Mouse (Mus musculus) heart, embryonic 11.5 days (tissue): ENCODE measurements around the gene Snx29. TPM values are rescaled to one million over a fixed set of nuclear protein-coding genes. Genes with fewer than 3 reads are reported as not detected.

Experiments used
- ATAC-seq: fragments of 200-750 bp; cut with Nextera tagmentation; replicated peaks from 2 replicates; pipeline ENCODE4 v1.8.0; 2017; ENCODE audit warnings: moderate library complexity; ENCODE audit not compliant: insufficient number of reproducible peaks, low FRiP score, low TSS enrichment
- H3K27ac ChIP-seq: fragments of 300-500 bp; sonication (generic); 2 replicates; pipeline ENCODE4 v1.5.1; 2014; ENCODE audit warnings: mild to moderate bottlenecking, low read depth, low read length
- H3K27me3 ChIP-seq: fragments of 300-500 bp; sonication (generic); 2 replicates; pipeline ENCODE4 v1.6.1; 2014; ENCODE audit warnings: mild to moderate bottlenecking, low read length, mixed read lengths; ENCODE audit not compliant: control insufficient read depth, insufficient read depth
- H3K36me3 ChIP-seq: fragments of 300-500 bp; sonication (generic); 2 replicates; pipeline ENCODE4 v1.6.1; 2014; ENCODE audit warnings: mild to moderate bottlenecking, low read length, moderate library complexity, mixed read lengths; ENCODE audit not compliant: control insufficient read depth, insufficient read depth
- H3K4me1 ChIP-seq: fragments of 300-500 bp; sonication (generic); 2 replicates; pipeline ENCODE4 v1.6.1; 2014; ENCODE audit warnings: low read length; ENCODE audit not compliant: control insufficient read depth, insufficient read depth
- H3K4me2 ChIP-seq: fragments of 300-500 bp; sonication (generic); 2 replicates; pipeline ENCODE4 v1.6.1; 2014; ENCODE audit warnings: mild to moderate bottlenecking, moderate library complexity
- H3K4me3 ChIP-seq: fragments of 300-500 bp; sonication (generic); 2 replicates; pipeline ENCODE4 v1.5.1; 2014; ENCODE audit warnings: low read depth, low read length
- H3K9ac ChIP-seq: fragments of 300-500 bp; sonication (generic); 2 replicates; pipeline ENCODE4 v1.6.1; 2014; ENCODE audit warnings: mild to moderate bottlenecking, low read depth, low read length, moderate library complexity
- H3K9me3 ChIP-seq: fragments of 300-500 bp; sonication (generic); replicated peaks from 2 replicates; pipeline ENCODE4 v1.6.1; 2016; ENCODE audit warnings: low read length; ENCODE audit not compliant: control insufficient read depth
- WGBS: fragments of 180-500 bp; shearing (Covaris S2); extraction: QIAGEN DNeasy Blood & Tissue Kit; methylation state at CpG from one replicate; pipeline ENCODE4 v1.1.7; 2014; ENCODE audit not compliant: insufficient replicate concordance; 5-methylcytosine and 5-hydroxymethylcytosine counted together
- polyA plus RNA-seq: library from polyadenylated mRNA; unstranded; fragments of >200 nt; fragmentation: Nextera tagmentation; extraction: Ambion mirVana; gene quantifications from 2 replicates; pipeline ENCODE4 v1.2.1, GENCODE M21; 2014

Snx29 gene
- polyA plus RNA-seq, 1 experiment from 2014 or later: 8.2 TPM

DNA sequence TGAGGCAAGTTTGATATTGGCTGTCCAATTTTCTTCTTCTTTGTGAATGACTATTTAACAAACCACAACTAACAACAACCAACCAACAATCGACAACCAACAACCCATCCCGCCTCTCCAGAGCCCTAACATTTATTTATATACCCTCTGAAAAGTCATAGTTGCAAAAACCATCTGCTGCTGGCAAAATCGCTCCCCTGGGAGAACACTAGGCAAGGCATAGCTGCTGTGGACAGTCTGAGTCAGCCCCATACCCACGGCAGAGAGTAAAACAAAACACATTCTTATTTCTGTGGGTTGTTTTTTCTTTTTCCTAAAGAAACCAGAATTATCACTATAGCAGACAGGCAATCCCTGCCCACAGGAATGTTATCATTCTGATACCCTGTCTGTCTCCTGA is 368.0 kb downstream of the Snx29 start:
- no peaks in the 10 kb centered on the region for H3K4me1 ChIP-seq
- ATAC-seq: no peak
- H3K4me2 ChIP-seq: no peak overlapping the region
- H3K27me3 ChIP-seq: no peaks in the 10 kb centered on the region
- no peaks in the 10 kb centered on the region for H3K9me3 ChIP-seq
- no peak overlapping the region for H3K27ac ChIP-seq
- H3K9ac ChIP-seq: no peak overlapping the region
- WGBS: 63% methylated on average over 4 of the region's 4 CpGs
- no peak overlapping the region for H3K4me3 ChIP-seq
- H3K36me3 ChIP-seq: no peaks in the 10 kb centered on the region

DNA sequence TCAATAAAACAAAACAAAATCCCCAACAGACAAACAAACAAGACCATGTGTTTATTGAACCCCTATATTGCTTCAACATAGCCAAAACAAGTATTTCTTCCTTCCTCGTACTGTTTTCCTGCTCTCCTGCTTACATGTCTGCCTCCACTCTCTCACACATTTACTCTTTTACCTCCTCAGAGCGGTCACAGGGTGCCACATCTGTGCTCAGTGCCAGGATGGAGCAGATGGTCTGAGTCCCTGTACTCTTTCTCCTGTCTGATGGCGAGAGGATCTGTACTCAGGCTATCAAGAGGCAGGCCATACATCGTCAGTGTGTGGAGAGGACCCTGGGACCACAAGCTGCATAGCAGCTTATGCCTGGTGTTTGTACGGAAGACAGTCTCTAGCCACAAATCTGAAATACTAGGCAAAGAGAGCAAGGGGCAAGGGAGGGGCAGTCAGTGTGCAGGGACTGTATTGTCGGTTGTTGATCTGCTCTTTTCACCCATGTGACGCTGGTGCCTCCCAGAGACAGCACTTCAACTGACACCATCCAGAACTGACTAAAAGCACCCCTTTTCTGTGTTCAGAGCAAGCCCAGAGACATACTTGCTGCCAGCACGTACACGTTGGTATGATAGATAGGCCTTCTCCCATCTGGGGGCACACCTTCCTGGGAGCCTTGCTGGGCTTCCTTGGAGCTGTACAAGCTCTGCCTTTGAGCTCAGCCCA is 368.9 kb downstream of the Snx29 start:
- Histone ChIP-seq H3K27me3 (no peaks in the 10 kb centered on the region), H3K4me2 (no peak overlapping the region), H3K27ac (no peak overlapping the region), H3K4me1 (no peaks in the 10 kb centered on the region), H3K36me3 (no peaks in the 10 kb centered on the region), H3K9ac (no peak overlapping the region), H3K9me3 (no peaks in the 10 kb centered on the region), H3K4me3 (no peak overlapping the region)
- ATAC-seq: no peak
- 60% methylated on average over 9 of the region's 9 CpGs for WGBS

DNA sequence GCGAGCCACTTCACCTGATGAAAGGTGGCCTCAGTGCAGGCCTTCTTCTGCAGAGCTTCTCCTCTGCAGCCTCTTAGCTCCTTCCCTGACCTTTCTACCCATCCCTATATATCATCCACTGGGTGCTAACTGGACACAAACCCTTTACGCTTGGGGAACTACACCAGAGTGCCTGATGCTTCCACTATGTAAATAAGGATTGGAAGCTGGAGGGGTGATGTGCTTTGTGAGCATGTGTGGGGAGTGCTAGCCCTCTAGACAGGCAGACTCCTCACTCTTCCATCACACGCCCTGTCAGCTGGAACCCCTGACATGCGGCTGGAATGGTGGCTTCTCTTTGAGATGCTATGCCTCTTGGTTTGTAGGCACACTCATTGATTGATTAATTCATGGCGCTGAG is 370.0 kb downstream of the Snx29 start:
- Histone ChIP-seq H3K4me2 (no peak overlapping the region), H3K27ac (no peak overlapping the region), H3K36me3 (no peaks in the 10 kb centered on the region), H3K9ac (no peak overlapping the region), H3K4me3 (no peak overlapping the region), H3K9me3 (no peaks in the 10 kb centered on the region), H3K27me3 (no peaks in the 10 kb centered on the region), H3K4me1 (no peaks in the 10 kb centered on the region)
- ATAC-seq: no peak
- 70% methylated on average over 5 of the region's 5 CpGs for WGBS

DNA sequence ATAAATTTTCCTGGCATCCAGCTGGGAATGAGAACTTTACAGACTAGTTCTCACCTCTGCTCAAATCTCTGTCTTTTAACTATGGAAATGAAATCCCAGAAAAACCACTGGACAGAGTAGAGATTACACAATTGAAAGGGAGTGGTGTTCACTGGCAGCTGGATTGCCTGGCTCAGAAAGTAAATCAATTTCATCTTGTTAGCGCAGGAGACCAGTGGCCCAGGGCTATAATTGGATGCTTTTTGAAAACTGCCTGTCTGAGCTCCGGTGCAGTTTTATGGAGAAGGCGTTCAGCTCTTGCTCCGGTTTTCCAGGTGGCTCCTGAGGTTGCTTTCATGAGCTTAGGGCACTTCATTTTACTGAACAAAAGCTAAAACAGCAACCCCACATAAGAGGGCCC is 371.7 kb downstream of the Snx29 start:
- Histone ChIP-seq H3K27ac (no peak overlapping the region), H3K4me3 (no peak overlapping the region), H3K9me3 (no peaks in the 10 kb centered on the region), H3K9ac (no peak overlapping the region), H3K4me1 (no peaks in the 10 kb centered on the region), H3K4me2 (no peak overlapping the region), H3K27me3 (no peaks in the 10 kb centered on the region), H3K36me3 (no peaks in the 10 kb centered on the region)
- ATAC-seq: no peak
- WGBS: 88% methylated on average over 4 of the region's 4 CpGs

DNA sequence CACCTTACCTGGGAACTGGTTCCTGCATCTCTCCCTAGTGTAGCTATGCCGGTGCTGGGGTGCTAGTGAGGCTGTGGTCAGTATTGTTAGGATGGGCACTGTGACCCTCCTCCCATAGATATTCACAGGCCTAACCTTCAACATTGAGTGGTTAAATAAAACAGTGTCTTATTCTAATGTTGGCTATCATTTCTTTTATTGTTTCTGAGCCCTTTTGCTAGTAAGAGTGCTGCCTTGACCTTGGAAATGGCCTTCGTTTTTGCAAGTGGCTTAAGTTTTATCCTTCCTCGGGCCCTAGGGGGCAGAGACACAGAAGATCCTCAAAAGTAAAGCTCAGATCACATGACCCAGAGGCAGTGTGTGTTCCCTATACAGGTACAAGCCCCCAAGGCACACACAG is 374.1 kb downstream of the Snx29 start:
- no peak overlapping the region for H3K9ac ChIP-seq
- no peaks in the 10 kb centered on the region for H3K36me3 ChIP-seq
- ATAC-seq: no peak
- no peaks in the 10 kb centered on the region for H3K4me1 ChIP-seq
- WGBS: 57% methylated on average over 3 of the region's 3 CpGs
- no peak overlapping the region for H3K4me2 ChIP-seq
- no peaks in the 10 kb centered on the region for H3K27me3 ChIP-seq
- no peaks in the 10 kb centered on the region for H3K9me3 ChIP-seq
- H3K27ac ChIP-seq: no peak overlapping the region
- no peak overlapping the region for H3K4me3 ChIP-seq

DNA sequence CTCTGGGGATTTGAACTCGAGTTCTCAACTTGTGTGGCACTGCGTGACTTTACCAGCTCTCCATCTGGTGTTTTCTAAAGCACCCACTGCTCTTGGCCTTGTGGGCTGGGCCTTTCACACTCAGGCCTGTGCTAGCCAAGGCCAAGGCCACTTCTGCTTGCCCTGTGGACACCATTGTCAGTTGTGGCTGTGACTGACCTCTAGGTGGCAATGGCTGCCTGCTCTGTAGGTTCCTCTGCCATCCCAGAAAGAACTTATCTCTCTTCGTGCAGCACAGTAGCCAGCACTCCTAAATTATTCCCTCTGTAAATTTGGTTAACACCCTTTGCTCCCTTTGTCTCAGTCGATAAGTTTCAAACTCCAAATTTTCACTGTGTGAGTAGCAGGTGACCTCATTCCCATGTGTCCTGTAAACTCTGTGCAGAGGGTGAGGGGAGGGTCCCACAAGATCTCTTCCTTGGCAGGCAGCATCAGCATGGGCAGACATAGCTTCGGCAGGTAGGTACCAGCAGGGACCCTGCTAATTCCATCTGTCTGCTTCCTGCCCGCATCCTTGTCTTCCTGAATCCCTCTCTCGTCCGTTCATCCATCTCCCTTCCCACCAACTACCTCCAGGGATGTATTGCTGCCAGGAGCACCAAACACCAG is 375.1 kb downstream of the Snx29 start:
- H3K9me3 ChIP-seq: no peaks in the 10 kb centered on the region
- H3K36me3 ChIP-seq: no peaks in the 10 kb centered on the region
- no peak overlapping the region for H3K27ac ChIP-seq
- no peaks in the 10 kb centered on the region for H3K27me3 ChIP-seq
- ATAC-seq: no peak
- H3K4me1 ChIP-seq: no peaks in the 10 kb centered on the region
- H3K4me3 ChIP-seq: no peak overlapping the region
- 59% methylated on average over 8 of the region's 8 CpGs for WGBS
- H3K9ac ChIP-seq: no peak overlapping the region
- H3K4me2 ChIP-seq: no peak overlapping the region

DNA sequence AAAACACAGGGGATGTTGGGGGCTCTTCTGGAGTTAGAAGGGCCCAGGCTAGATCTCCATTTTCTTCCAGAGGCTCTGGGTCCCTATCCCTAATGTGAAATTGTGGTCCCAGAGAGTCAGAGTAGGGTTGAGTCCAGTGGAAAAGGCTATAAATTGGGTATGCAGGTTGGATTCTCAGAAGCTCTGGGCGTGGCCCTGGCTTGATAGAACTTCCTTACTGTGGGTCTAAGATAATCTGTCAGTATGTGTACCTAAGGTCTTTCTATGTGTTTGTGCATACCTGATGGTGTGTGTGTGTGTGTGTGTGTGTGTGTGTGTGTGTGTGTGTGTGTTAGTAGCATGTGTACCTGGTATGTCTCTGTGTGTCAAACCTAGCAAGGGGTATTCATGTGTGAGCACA is 378.9 kb downstream of the Snx29 start:
- Histone ChIP-seq H3K27me3 (no peaks in the 10 kb centered on the region), H3K27ac (no peak overlapping the region), H3K9me3 (no peaks in the 10 kb centered on the region), H3K4me3 (no peak overlapping the region), H3K4me2 (no peak overlapping the region), H3K36me3 (no peaks in the 10 kb centered on the region), H3K9ac (no peak overlapping the region), H3K4me1 (no peaks in the 10 kb centered on the region)
- 75% methylated on average over 1 of the region's 1 CpGs for WGBS
- no peak for ATAC-seq

DNA sequence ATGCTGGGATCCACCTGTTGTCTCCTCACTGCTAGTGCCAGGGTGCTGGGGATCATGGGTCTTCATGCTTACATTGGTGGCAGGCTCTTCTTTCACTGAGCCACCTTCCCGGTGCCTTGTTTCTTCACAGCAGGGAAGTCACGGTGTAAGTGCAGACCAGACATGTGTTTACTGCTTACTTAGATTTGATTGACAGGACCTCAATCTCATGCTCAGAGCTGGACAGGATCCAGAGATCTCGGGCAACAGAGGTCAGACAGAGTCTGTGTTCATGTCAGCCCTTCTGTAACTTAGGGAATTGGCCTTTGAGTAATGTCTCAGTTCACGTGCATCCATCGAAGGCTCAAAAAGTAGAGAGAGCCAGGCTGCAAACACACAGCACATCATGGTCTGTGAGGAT is 381.4 kb downstream of the Snx29 start:
- ATAC-seq: no peak
- Histone ChIP-seq H3K9ac (no peak overlapping the region), H3K36me3 (no peaks in the 10 kb centered on the region), H3K4me2 (no peak overlapping the region), H3K27ac (no peak overlapping the region), H3K4me3 (no peak overlapping the region), H3K4me1 (no peaks in the 10 kb centered on the region), H3K27me3 (no peaks in the 10 kb centered on the region), H3K9me3 (0 out of 2 replicates have a peak, but pooled peaks cover 3% of the 10 kb centered on the region)
- WGBS: 59% methylated on average over 5 of the region's 5 CpGs

DNA sequence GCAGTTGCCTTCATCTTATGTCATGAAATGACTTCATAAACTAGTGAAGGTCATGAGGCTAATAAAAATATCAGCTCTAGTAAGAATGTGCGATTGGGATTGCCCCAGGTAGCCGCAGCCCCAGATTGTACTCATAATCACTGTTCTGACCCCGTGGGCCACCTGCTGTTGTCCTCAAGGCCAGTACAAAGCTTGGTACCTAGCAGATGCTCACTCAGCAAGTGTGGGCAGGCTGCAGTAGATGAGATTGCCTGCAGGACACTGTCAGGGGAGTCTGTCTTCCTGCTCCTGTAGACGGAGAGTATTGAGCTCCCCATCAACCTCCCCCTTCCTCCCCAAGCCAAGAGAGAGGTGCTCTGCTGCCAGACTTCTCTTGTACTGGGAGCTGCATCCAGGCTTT is 382.7 kb downstream of the Snx29 start:
- no peak overlapping the region for H3K4me2 ChIP-seq
- H3K9me3 ChIP-seq: 0 out of 2 replicates have a peak, but pooled peaks cover 3% of the 10 kb centered on the region
- 89% methylated on average over 4 of the region's 4 CpGs for WGBS
- peaks cover 4% of the 10 kb centered on the region; the same call in 1 of the 2 replicates for H3K4me1 ChIP-seq
- H3K36me3 ChIP-seq: no peaks in the 10 kb centered on the region
- H3K27me3 ChIP-seq: no peaks in the 10 kb centered on the region
- no peak for ATAC-seq
- no peak overlapping the region for H3K9ac ChIP-seq
- no peak overlapping the region for H3K4me3 ChIP-seq
- H3K27ac ChIP-seq: no peak overlapping the region
